Mouse (Mus musculus) testis, adult 10 weeks (tissue): Measurements from ENCODE around the gene Cd53. TPM values are rescaled to one million over a fixed set of nuclear protein-coding genes. Genes with fewer than 3 reads are reported as not detected.

Experiments used
- polyA plus RNA-seq: library from polyadenylated mRNA; stranded (reverse); fragments of 350-450 nt; fragmentation: Illumina TruSeq; extraction: RNeasy Lipid Tissue Mini Kit (QIAGEN cat#74804); gene quantifications from one replicate; pipeline ENCODE4 v1.2.3, GENCODE M21; 2014; ENCODE audit warnings: low read depth, low replicate concordance

Gene Cd53
- polyA plus RNA-seq: 4.5 TPM

DNA sequence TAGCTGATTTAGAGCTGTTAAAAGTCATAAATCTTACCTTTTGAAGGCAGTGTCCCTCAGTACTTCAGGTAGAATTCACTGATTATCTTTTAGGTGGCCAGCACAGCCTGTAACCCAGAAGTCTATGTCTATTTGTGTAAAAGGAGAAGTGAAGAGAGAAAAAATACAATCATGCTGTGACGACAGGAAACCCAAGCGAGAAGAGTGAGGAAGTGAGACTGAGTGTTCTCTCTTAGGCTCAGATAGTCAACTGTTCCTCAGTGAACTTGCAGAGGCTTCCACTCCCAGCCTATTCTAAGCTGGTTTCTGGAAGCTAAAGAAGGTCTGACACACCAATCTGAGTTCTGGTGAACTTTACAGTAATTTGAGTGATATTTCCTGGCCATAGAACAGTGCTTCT, at the start of gene Cd53:
Gene Cd53, minus strand, starts transcription at position 220 of the 400 bp plus-strand sequence.

GRCm38 (mm10) chr3:106826187-106826586, 36.2 kb upstream of the Cd53 start, which contains the start of gene Olfr266:
Olfr266 (minus strand) TSS chr3:106826287.

Other genes starting within 250 kb of the Cd53 start
- 26.6 TPM for gene Dram2, start 242.4 kb downstream of the Cd53 start, polyA plus RNA-seq
- gene Cept1, start 242.3 kb downstream of the Cd53 start, polyA plus RNA-seq: 14.1 TPM
- gene Lrif1, start 105.2 kb downstream of the Cd53 start, polyA plus RNA-seq: 443 TPM
- gene Olfr266, start 36.1 kb upstream of the Cd53 start, polyA plus RNA-seq: not detected
- not detected for gene Kcna3, start 246.0 kb upstream of the Cd53 start, polyA plus RNA-seq